ENCODE assay signal across 25 mouse cellular contexts in genomic region chr12:88868288-88868687, GRCm38 (mm10).
A peak's percentile ranks its signal among the peaks of the same experiment; 100 is the strongest.
DNase-seq lines count a peak whose midpoint lies in the region; ATAC-seq and TF ChIP-seq lines count a peak whose summit lies in the region.
"Had no signal": no experiment of that assay in that cellular context is flagged by ENCODE, and none has a peak within 500 bp of the region (broad histone marks: within the 10 kb centered on the region; RNA-seq: fewer than 3 reads in every experiment).

No protein-coding gene starts in this region.

- H3K9ac ChIP-seq in midbrain, postnatal 0 days (replicated peaks; ENCODE audit: low read length, poor library complexity, severe bottlenecking), result no peak overlapping the region
- no peak overlapping the region for H3K9ac ChIP-seq in forebrain, embryonic 15.5 days (replicated peaks)
- no peak overlapping the region for H3K9ac ChIP-seq in midbrain, embryonic 14.5 days (replicated peaks; ENCODE audit: low read length)
- no peak overlapping the region for H3K9ac ChIP-seq in kidney, embryonic 14.5 days (ENCODE audit: low read depth, low read length)
- H3K9ac ChIP-seq: liver, embryonic 14.5 days; lung, embryonic 15.5 days; neural tube, embryonic 13.5 days had no signal

- no peak for ATAC-seq in midbrain, postnatal 0 days (ENCODE audit: low FRiP score)
- ATAC-seq in forebrain, embryonic 15.5 days (replicated peaks), result peak; percentile 48; the same call in 1 of the 2 replicates
- ATAC-seq in midbrain, embryonic 14.5 days (ENCODE audit: low FRiP score, low TSS enrichment), result no peak
- ATAC-seq in kidney, embryonic 14.5 days (ENCODE audit: low FRiP score, low TSS enrichment), result no peak
- ATAC-seq: activated CD4-positive, CD25-positive, alpha-beta regulatory T cell, adult 4 months had no signal

- H3K4me2 ChIP-seq in midbrain, postnatal 0 days (ENCODE audit: low read depth, low read length, poor library complexity, severe bottlenecking), result no peak overlapping the region
- no peak overlapping the region for H3K4me2 ChIP-seq in forebrain, embryonic 15.5 days (replicated peaks)
- no peak overlapping the region for H3K4me2 ChIP-seq in midbrain, embryonic 14.5 days (ENCODE audit: low read length)
- H3K4me2 ChIP-seq in kidney, embryonic 14.5 days (replicated peaks; ENCODE audit: low read depth, low read length), result no peak overlapping the region
- H3K4me2 ChIP-seq: lung, embryonic 15.5 days; neural tube, embryonic 13.5 days had no signal

- no peak for TF ChIP-seq CTCF in midbrain, postnatal 0 days (IDR thresholded peaks at IDR 0.05)

- no peak overlapping the region for H3K4me3 ChIP-seq in midbrain, embryonic 10.5 days
- H3K4me3 ChIP-seq in midbrain, postnatal 0 days (ENCODE audit: low read depth, low read length), result no peak overlapping the region
- H3K4me3 ChIP-seq in forebrain, embryonic 15.5 days, result no peak overlapping the region
- no peak overlapping the region for H3K4me3 ChIP-seq in midbrain, embryonic 14.5 days (replicated peaks; ENCODE audit: low read depth, low read length)
- H3K4me3 ChIP-seq in kidney, embryonic 14.5 days (ENCODE audit: low read length), result no peak overlapping the region
- H3K4me3 ChIP-seq: left cerebral cortex, adult 2 months; lung, embryonic 15.5 days; myocyte; neural tube, embryonic 13.5 days had no signal

- H3K27ac ChIP-seq in midbrain, embryonic 10.5 days (replicated peaks), result peak overlapping the region; percentile 53; the same call in 1 of the 2 replicates
- no peak overlapping the region for H3K27ac ChIP-seq in midbrain, postnatal 0 days (ENCODE audit: low read depth, low read length)
- peak overlapping the region; percentile 72 for H3K27ac ChIP-seq in forebrain, embryonic 15.5 days (replicated peaks)
- H3K27ac ChIP-seq in midbrain, embryonic 14.5 days (replicated peaks; ENCODE audit: low read depth, low read length), result peak overlapping the region; percentile 53; the same call in 1 of the 2 replicates
- H3K27ac ChIP-seq in kidney, embryonic 14.5 days (ENCODE audit: low read depth, low read length), result no peak overlapping the region
- H3K27ac ChIP-seq: kidney, postnatal 0 days; left cerebral cortex, adult 2 months; liver, embryonic 14.5 days; lung, embryonic 15.5 days; neural tube, embryonic 13.5 days had no signal

- H3K4me1 ChIP-seq in midbrain, embryonic 10.5 days, result peaks cover 56% of the 10 kb centered on the region
- no peaks in the 10 kb centered on the region for H3K4me1 ChIP-seq in midbrain, postnatal 0 days (ENCODE audit: insufficient read depth, low read length)
- H3K4me1 ChIP-seq in forebrain, embryonic 15.5 days, result peaks cover 13% of the 10 kb centered on the region
- H3K4me1 ChIP-seq in midbrain, embryonic 14.5 days (ENCODE audit: control insufficient read depth, insufficient read depth, low read length), result peaks cover 14% of the 10 kb centered on the region
- H3K4me1 ChIP-seq in kidney, embryonic 14.5 days (ENCODE audit: control insufficient read depth, insufficient read depth, low read length), result no peaks in the 10 kb centered on the region
- H3K4me1 ChIP-seq: lung, embryonic 15.5 days had no signal

- H3K36me3 ChIP-seq in midbrain, embryonic 10.5 days, result no peaks in the 10 kb centered on the region
- no peaks in the 10 kb centered on the region for H3K36me3 ChIP-seq in midbrain, postnatal 0 days (ENCODE audit: insufficient read depth, low read length)
- no peaks in the 10 kb centered on the region for H3K36me3 ChIP-seq in forebrain, embryonic 15.5 days
- H3K36me3 ChIP-seq in midbrain, embryonic 14.5 days (ENCODE audit: control insufficient read depth, insufficient read depth, low read length), result no peaks in the 10 kb centered on the region
- no peaks in the 10 kb centered on the region for H3K36me3 ChIP-seq in kidney, embryonic 14.5 days (ENCODE audit: control insufficient read depth, insufficient read depth, low read length)
- H3K36me3 ChIP-seq: lung, embryonic 15.5 days; neural tube, embryonic 13.5 days had no signal

- H3K9me3 ChIP-seq in midbrain, embryonic 10.5 days (replicated peaks), result no peaks in the 10 kb centered on the region
- H3K9me3 ChIP-seq in midbrain, postnatal 0 days (ENCODE audit: low read length), result no peaks in the 10 kb centered on the region
- H3K9me3 ChIP-seq in forebrain, embryonic 15.5 days, result no peaks in the 10 kb centered on the region
- H3K9me3 ChIP-seq in midbrain, embryonic 14.5 days (ENCODE audit: control insufficient read depth, low read length), result no peaks in the 10 kb centered on the region
- no peaks in the 10 kb centered on the region for H3K9me3 ChIP-seq in kidney, embryonic 14.5 days (ENCODE audit: control insufficient read depth, low read length)
- H3K9me3 ChIP-seq: lung, embryonic 15.5 days; neural tube, embryonic 13.5 days had no signal

- H3K27me3 ChIP-seq in midbrain, embryonic 10.5 days (ENCODE audit: low read depth, poor library complexity, severe bottlenecking), result no peaks in the 10 kb centered on the region
- H3K27me3 ChIP-seq in midbrain, postnatal 0 days (ENCODE audit: insufficient read depth, low read length), result no peaks in the 10 kb centered on the region
- H3K27me3 ChIP-seq in forebrain, embryonic 15.5 days, result no peaks in the 10 kb centered on the region
- no peaks in the 10 kb centered on the region for H3K27me3 ChIP-seq in midbrain, embryonic 14.5 days (ENCODE audit: control insufficient read depth, insufficient read depth, low read length)
- no peaks in the 10 kb centered on the region for H3K27me3 ChIP-seq in kidney, embryonic 14.5 days (ENCODE audit: control insufficient read depth, insufficient read depth, low read length)
- H3K27me3 ChIP-seq: lung, embryonic 15.5 days; neural tube, embryonic 13.5 days had no signal

- DNase-seq in midbrain, embryonic 10.5 days (ENCODE audit: low spot score), result no peak
- no peak for DNase-seq in midbrain, postnatal 0 days (ENCODE audit: low spot score)
- peak; percentile 55 for DNase-seq in midbrain, embryonic 14.5 days
- DNase-seq in Muller cell, postnatal 12 days (ENCODE audit: inconsistent ontology term), result no peak
- no peak for DNase-seq in testis, postnatal 14 days (ENCODE audit: low spot score)
- DNase-seq: adrenal gland, adult 8-10 months; cerebellum, adult 8-10 months; cerebellum, postnatal 36 days; gastrocnemius, postnatal 36 days; heart, postnatal 36 days; kidney, adult 11 months; lung, postnatal 36 days; right cerebral cortex, adult 18-20 months; right cerebral cortex, postnatal 4 days; thymus, adult 18-20 months; thymus, postnatal 36 days had no signal

Comparison
In these comparisons a context has a peak if more than half of its experiments do, and no peak if none do; other contexts are left out.
1. H3K27ac ChIP-seq: peak in midbrain, embryonic 10.5 days (single experiment), forebrain, embryonic 15.5 days (single experiment) and midbrain, embryonic 14.5 days (single experiment); none in midbrain, postnatal 0 days (single experiment) and kidney, embryonic 14.5 days (single experiment).